Mouse (Mus musculus): ENCODE results near the gene Aste1. TPM values are rescaled to one million over a fixed set of nuclear protein-coding genes. Genes with fewer than 3 reads are reported as not detected.

The Aste1 gene
- total RNA-seq (2017): 17.9 and 33.9 TPM in 2 replicates

DNA sequence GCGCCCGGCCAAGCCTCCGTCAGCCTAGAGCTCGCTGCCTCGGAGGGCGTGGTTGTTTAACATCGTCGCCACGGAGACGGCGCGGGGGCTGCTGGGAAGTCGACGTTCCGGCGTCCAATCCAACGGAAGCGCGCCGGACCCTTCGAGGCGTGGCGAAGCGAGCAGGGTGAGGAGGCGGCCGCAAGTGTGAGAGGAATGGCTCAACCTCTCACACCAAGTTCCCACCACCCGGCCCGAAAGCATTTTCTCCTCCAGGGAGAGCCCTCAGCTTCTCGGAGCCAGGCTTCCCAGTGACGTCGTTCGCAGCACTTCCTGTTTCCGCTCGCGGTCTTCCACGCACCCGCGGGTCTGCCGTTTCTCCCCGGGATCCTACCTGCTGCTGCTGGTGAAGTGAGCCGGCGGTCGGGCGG is at the start of gene Aste1, which contains the start of gene Nek11:
TSS of gene Aste1 (plus strand) at position 175 of the 410 bp plus-strand sequence.
TSS of gene Nek11 (minus strand) at position 307 of the 410 bp plus-strand sequence.
- peak; percentile 98 to 99 for ATAC-seq (replicated peaks in 1 of 2; ENCODE audit: insufficient read depth in 1 of 2, low FRiP score in 2 of 2, low TSS enrichment in 1 of 2, low read depth in 1 of 2, poor library complexity in 2 of 2, severe bottlenecking in 2 of 2)

DNA sequence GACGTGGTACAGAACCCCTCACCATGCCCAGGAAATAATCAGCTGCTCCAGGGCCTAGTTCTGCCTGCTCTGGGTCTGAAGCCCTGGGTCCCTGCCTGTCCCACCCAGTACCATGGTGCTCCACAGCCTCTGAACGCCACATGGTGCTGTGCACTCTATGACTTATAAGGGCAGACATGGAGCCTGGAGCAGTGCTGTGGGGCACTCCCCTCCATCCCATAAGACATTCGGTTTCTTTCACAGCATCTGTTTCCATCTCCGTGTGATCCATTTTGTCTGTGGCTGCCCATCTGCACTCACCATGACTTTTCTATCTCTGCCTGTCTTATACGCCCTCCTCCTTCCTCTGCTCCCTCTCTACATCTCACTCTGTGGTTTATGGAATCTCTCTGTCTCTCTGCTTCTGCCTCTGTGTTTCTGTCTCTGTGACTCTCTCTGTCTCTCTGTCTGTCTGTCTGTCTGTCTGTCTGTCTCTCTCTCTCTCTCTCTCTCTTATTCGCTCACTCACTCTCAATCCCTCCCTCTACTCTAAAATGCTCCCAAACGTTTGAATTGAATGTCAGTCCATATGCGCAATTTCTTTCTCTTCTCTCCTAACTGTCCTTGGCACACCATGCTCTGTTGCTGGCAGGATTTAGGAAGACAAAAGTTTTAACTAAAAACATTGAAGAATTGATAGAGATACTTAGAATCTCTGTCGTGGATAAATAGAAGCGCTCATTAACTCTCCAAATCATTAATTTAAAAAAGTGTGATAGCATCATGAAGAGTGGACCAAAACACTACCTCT is 46.8 kb upstream of the Aste1 start:
- ATAC-seq (replicated peaks in 1 of 2; ENCODE audit: insufficient read depth in 1 of 2, low FRiP score in 2 of 2, low TSS enrichment in 1 of 2, low read depth in 1 of 2, poor library complexity in 2 of 2, severe bottlenecking in 2 of 2): no peak

DNA sequence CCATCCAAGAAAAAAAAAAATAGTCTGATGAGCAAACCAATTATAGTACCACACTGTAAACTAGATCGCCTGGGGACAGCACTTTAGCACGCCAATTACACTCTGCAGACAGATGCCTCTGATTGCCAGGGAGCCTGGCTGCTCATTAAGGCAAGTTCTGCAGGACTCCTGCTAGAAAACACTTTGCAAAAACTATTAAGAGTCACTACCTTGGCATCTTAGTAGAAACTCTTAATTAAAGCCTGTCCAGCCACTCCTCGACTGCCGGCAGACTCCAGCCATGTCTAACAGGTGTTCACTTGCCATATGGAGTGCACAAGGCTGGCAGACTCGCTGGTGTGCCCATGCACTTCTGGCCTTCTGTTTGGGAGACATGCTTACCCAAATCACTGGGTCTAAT is 46.2 kb upstream of the Aste1 start:
- no peak for ATAC-seq (replicated peaks in 1 of 2; ENCODE audit: insufficient read depth in 1 of 2, low FRiP score in 2 of 2, low TSS enrichment in 1 of 2, low read depth in 1 of 2, poor library complexity in 2 of 2, severe bottlenecking in 2 of 2)

DNA sequence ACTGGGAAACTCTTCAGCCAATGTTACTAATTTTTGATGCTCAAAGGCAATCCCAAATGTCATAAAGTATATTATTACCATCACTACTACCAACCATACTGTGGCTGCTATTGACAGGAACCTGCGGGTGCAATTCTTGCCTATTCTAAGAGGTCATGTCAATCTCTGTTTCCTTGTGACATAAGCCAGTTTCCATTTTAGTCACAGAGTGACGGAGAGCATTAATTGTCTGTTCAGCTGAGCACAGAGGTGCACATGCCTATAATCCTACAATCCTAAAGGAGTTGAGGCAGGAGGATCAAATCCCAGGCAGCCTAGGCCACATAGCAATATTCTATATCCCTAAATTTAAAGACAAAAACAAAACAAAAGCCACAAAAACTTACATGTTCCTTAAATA is 33.0 kb upstream of the Aste1 start:
- ATAC-seq (replicated peaks in 1 of 2; ENCODE audit: insufficient read depth in 1 of 2, low FRiP score in 2 of 2, low TSS enrichment in 1 of 2, low read depth in 1 of 2, poor library complexity in 2 of 2, severe bottlenecking in 2 of 2): no peak

DNA sequence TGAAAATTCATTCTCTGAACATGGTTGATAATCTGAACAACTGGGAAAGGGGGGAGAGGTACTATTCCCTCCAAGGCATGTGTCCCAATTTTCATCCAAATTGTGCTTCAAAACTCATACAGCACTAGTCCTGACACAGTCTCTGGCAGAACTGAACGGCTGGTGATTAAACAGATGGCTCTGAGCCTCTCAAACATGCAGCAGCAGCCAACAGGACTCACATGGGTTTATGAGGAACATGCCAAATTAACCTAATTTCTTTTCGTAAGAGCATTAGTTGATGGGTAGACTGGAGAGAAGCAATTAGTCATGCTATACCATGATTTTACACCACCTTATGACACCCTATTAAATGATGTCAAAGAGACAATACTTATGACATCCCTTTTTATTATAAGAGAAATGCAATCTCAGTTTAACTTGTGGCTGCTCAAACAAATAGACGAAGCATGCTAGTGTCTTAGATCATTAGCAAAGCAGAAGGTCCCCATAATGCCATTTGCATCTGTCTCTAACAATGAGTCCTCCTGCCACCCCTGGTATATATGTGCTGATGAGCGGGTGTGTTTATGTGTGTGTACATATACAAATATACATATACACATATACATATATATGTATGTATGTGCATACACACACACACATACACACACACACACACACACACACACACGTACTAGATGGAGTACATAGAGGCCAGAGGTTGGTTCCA is 31.5 kb upstream of the Aste1 start:
- ATAC-seq (replicated peaks in 1 of 2; ENCODE audit: insufficient read depth in 1 of 2, low FRiP score in 2 of 2, low TSS enrichment in 1 of 2, low read depth in 1 of 2, poor library complexity in 2 of 2, severe bottlenecking in 2 of 2): no peak

DNA sequence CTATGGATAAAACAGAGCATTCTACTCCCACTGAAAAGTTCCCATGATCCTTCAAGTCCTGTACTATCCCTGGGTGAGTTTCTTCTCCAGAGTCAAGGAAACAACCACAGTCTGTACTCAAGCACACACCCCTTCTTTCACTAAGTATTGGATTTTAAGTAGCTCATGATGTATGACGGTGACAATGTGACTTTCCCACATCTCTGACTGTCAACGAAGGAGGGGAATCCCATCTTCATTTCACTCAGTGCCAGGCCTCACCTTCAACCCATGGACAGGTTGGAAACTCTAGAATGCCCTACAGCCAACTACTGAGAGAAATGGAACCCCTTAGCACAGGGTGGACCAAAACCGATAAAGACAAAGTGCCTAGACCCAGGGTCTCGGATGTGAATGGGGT is 29.0 kb upstream of the Aste1 start:
- no peak for ATAC-seq (replicated peaks in 1 of 2; ENCODE audit: insufficient read depth in 1 of 2, low FRiP score in 2 of 2, low TSS enrichment in 1 of 2, low read depth in 1 of 2, poor library complexity in 2 of 2, severe bottlenecking in 2 of 2)

DNA sequence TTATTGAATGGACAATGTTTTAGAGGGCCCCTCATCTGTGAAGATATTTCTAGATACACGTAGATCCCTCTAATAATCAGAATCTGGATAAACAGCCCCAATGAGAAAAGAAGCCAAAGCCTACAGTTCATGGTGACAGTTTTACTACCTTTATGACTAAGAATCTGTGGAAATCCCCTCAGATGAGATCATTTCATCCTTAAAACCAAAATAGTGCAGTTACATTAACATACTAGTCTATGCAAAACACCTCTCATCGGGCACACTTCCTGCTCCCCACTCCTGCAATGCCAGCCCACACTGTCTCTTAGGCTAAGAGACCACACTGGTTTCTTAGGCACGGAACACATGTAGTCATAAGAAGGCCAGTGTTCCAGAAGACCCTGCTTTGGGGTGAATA is 26.6 kb upstream of the Aste1 start:
- no peak for ATAC-seq (replicated peaks in 1 of 2; ENCODE audit: insufficient read depth in 1 of 2, low FRiP score in 2 of 2, low TSS enrichment in 1 of 2, low read depth in 1 of 2, poor library complexity in 2 of 2, severe bottlenecking in 2 of 2)

DNA sequence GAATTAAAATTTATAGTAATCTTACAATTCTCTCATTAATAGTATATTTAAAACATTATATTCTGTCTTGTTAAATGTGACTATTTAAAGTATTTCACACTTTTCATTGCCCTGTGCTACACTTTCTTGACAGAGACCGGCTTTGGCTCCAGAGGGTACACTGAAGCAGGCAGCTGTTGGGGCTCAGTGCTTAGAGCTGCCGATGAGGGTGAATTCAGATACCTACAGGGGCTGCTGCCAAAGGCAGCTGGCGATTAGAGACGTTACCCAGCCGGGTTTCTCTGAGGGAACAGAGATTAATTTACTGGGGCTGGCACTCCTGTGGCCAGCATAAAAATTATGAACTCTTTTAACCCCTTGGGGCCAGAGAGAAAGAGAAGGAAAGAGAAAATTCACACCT is 20.8 kb upstream of the Aste1 start:
- no peak for ATAC-seq (replicated peaks in 1 of 2; ENCODE audit: insufficient read depth in 1 of 2, low FRiP score in 2 of 2, low TSS enrichment in 1 of 2, low read depth in 1 of 2, poor library complexity in 2 of 2, severe bottlenecking in 2 of 2)

DNA sequence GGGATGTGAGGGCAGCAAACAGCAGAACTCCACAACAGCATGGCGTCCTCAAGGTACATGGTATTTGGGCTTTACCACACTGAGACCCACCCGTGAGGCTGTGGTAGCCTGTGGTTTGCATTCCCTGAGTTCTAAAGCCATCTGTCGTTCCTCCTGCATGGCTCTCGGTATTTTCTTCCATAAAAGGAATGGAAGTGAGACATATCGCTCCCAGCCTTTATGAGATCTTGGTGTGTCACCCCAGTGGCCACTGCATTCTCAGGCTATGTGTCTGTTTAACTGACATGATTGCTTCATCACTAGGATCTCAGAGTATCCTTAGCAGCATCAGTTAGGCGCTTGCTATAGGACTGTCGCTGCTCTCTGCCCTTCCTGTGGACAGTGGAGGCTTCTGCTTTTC is 18.8 kb upstream of the Aste1 start:
- no peak for ATAC-seq (replicated peaks in 1 of 2; ENCODE audit: insufficient read depth in 1 of 2, low FRiP score in 2 of 2, low TSS enrichment in 1 of 2, low read depth in 1 of 2, poor library complexity in 2 of 2, severe bottlenecking in 2 of 2)

DNA sequence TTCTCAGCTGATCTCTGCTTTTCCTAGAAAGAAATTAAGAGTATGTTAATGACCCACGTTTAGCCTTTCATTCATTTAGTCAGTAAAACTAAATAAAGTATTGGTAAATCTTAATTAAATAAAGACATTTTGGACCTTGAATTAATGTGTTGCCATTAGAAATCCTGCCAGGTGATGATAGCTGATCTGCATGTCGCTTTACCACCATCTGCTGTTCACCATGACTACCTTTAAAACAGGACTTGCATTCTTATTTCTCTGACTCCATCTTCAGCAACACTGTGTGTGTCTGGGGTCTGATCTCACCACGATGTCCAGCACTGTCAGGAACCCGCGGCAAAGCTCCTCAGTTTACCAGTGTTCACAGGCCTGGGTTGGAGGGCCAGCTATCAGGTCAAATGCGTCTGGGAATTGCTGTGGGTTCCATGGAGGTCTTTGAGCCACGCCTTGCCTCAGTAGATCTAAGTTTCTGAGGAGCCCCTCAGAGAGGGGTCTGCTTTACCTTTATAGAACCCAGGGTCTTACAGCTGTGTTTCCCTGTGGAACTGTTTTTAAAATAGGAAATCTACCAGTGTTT is 18.1 kb upstream of the Aste1 start:
- ATAC-seq (replicated peaks in 1 of 2; ENCODE audit: insufficient read depth in 1 of 2, low FRiP score in 2 of 2, low TSS enrichment in 1 of 2, low read depth in 1 of 2, poor library complexity in 2 of 2, severe bottlenecking in 2 of 2): no peak

DNA sequence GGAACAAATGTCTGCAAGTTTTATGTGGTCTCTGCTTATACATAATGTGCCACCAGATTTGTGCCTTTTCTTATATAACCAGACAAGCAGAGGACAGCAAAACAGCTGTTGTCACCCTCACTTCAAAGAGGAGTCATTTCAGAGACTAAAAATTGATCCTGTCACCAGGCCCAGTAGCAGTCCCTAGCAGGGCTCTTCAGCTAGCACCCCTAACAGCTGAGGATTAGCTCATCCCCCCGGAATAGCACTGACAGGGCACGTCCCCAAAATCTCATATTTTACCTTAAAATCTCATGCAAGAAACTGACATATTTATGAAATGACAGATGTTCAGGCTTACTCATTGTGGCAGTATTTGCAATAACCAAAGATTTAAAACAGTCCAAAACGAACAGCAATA is 17.6 kb upstream of the Aste1 start:
- ATAC-seq (replicated peaks in 1 of 2; ENCODE audit: insufficient read depth in 1 of 2, low FRiP score in 2 of 2, low TSS enrichment in 1 of 2, low read depth in 1 of 2, poor library complexity in 2 of 2, severe bottlenecking in 2 of 2): no peak

DNA sequence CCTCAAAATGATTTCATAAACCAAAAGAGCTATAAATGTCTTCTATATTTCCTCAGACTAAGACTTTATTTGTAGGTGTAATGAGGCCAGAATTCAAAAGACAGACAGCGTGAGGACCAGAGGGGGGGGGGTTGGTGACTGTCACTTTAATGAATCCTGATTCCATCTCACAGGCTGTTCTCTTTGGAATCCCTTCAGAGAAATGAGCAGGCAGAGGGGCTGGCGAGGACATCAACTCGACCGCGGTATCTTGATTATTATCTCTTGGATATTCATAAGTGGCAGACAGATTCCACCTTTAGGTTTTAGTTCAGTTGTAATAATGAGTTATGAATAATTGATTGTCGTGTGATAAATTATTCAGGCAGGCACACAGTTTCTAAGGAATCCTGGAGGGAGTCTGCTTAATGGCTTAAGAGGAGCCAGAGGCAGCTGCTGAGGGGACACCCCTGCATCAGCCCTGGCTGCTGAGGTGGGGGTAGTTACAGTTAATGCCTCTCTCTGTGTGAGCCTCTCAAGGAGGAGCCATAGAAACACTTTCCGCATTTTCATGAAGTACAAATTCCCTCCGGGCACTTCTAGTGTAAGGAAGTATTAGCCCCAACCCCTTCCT is 15.6 kb upstream of the Aste1 start:
- no peak for ATAC-seq (replicated peaks in 1 of 2; ENCODE audit: insufficient read depth in 1 of 2, low FRiP score in 2 of 2, low TSS enrichment in 1 of 2, low read depth in 1 of 2, poor library complexity in 2 of 2, severe bottlenecking in 2 of 2)

DNA sequence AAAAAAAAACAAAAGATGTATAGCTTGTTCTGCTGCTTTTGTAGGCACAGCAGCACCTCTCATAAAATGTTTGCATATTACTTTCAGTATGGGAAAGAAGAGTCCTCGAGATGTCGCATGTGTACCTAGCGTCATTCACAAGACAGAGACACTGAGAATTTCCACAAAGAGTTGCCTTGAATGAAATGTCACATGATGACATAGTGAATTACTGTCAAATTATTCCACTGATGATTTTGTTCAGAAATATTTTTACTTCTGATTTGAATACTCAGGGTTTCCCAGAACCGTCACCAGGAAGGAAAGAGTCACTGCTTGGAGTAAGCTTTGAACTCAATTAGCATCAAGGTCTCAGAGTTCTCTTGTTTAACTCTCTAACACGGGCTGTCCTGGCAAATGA is 7.8 kb upstream of the Aste1 start:
- ATAC-seq (replicated peaks in 1 of 2; ENCODE audit: insufficient read depth in 1 of 2, low FRiP score in 2 of 2, low TSS enrichment in 1 of 2, low read depth in 1 of 2, poor library complexity in 2 of 2, severe bottlenecking in 2 of 2): no peak

DNA sequence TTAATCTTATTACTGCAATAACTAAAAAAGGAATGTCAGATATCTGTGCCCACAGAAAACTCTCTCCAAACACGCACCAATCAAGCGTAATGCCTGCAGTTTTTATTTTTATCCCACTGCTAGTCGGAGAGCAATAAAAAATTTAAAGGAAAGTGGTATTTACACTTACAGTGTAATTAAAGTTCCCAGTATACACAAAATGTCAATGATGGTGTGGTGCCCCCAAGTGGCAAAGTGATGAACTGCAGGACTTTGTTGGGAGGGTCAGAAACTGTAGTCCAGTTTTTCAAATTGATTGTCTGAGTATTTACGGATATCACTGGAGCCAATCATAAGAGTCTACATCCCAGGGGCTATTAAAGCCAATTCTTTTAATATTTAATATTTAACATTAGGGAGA is 5.9 kb upstream of the Aste1 start:
- peak in 1 of 2 experiments; percentile 69; a peak in 1 of 4 replicates for ATAC-seq (replicated peaks in 1 of 2; ENCODE audit: insufficient read depth in 1 of 2, low FRiP score in 2 of 2, low TSS enrichment in 1 of 2, low read depth in 1 of 2, poor library complexity in 2 of 2, severe bottlenecking in 2 of 2)

DNA sequence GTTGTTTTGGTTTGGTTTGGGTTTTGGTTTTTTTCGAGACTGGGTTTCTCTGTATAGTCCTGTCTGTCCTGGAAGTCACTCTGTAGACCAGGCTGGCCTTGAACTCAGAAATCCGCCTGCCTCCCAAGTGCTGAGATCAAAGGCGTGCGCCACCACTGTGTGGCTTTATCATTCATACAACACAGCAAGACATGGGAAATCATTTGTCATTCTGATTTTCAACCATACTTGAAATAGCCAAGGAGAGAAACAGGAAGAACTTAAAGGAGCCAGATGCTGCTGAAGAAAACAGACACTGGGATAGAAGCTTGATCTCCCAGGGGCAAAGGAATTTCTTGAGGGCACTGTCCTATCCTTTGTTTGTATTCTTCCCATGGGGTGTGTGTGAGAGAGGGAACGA is 4.6 kb upstream of the Aste1 start:
- ATAC-seq (replicated peaks in 1 of 2; ENCODE audit: insufficient read depth in 1 of 2, low FRiP score in 2 of 2, low TSS enrichment in 1 of 2, low read depth in 1 of 2, poor library complexity in 2 of 2, severe bottlenecking in 2 of 2): no peak

DNA sequence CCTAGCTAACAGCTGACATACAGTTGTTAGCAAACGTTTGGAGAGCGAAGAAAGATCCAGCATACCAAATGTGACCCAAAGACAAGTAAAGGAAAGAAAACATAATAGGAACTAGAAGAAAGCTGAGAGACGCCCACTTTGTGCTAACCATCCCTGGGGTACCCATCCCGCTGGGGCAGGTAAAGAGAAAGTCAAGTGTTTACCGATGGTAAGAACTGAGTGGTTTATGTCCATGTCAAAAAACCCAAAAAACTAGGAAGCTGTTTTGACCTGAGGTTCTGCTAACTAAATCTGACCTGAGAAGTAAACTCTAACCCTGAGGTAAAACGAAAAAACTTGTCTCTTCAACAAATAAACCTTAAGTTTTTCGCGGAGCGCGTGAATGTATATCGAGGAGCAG is 472 bp upstream of the Aste1 start:
- ATAC-seq (replicated peaks in 1 of 2; ENCODE audit: insufficient read depth in 1 of 2, low FRiP score in 2 of 2, low TSS enrichment in 1 of 2, low read depth in 1 of 2, poor library complexity in 2 of 2, severe bottlenecking in 2 of 2): no peak

DNA sequence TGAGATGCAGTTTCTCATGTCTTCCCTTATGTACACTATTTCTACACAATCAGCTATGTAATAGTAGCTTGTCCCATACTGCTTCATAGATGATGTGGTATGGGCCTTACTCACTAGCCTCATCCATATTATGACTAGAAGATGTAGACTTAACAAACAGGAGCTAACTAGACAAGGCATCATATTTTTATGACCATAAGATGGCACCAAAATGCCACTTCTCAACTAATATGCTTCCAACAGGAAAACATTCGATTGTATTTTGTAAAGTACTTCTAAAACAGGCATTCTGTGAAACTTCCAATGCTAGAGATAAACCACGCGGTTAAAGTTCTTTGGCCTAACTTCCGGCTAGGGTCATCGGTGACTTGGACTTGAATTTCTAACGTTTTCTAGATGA is 13.4 kb downstream of the Aste1 start:
- ATAC-seq (replicated peaks in 1 of 2; ENCODE audit: insufficient read depth in 1 of 2, low FRiP score in 2 of 2, low TSS enrichment in 1 of 2, low read depth in 1 of 2, poor library complexity in 2 of 2, severe bottlenecking in 2 of 2): no peak

DNA sequence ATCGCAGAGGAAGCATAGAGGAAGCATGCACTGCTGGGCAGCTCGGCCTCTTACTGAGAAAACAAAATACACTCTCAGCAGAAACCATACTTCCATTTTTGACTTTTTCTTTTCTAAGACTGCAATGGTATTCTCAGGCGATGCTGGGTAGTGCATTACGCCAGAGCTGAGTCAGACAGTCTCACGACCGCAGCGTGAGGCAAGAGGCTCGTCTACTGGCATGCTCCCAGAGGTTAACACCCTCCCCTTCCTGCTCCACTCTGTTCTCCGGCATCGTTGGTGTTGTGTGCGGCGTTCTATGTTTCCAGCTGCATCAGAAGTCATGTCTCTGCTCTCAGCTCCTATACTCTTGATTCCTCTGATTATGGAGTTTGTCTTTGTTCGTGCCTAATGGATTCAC is 63.8 kb downstream of the Aste1 start:
- peak; percentile 27 to 75; a peak in 1 of 4 replicates for ATAC-seq (replicated peaks in 1 of 2; ENCODE audit: insufficient read depth in 1 of 2, low FRiP score in 2 of 2, low TSS enrichment in 1 of 2, low read depth in 1 of 2, poor library complexity in 2 of 2, severe bottlenecking in 2 of 2)
